Mouse (Mus musculus) liver, adult 2 months (tissue): ENCODE results near the gene Ear14.

Experiments used
- CTCF ChIP-seq: fragments of 200-500 bp; IDR thresholded peaks from 2 replicates; pipeline ENCODE4 v1.5.1; 2011; ENCODE audit warnings: low read depth, low read length, control low read depth
- POLR2A ChIP-seq: fragments of 200-500 bp; IDR thresholded peaks from 2 replicates; pipeline ENCODE4 v1.6.1; 2011; ENCODE audit warnings: low read length, control low read depth; ENCODE audit not compliant: insufficient read depth; ENCODE audit errors: extremely low read depth

GRCm38 (mm10) chr14:51156056-51156735, 47.0 kb upstream of the Ear14 start:
- TF ChIP-seq CTCF (no peak), POLR2A (no peak)
